Mouse (Mus musculus) adipocyte (in vitro differentiated cells): ENCODE measurements around the gene Mcoln2.

Experiments
- DNase-seq: peaks from one replicate; pipeline ENCODE4 v3.0.0-alpha.2; 2016; ENCODE audit warnings: low spot score

The Mcoln2 gene

DNA sequence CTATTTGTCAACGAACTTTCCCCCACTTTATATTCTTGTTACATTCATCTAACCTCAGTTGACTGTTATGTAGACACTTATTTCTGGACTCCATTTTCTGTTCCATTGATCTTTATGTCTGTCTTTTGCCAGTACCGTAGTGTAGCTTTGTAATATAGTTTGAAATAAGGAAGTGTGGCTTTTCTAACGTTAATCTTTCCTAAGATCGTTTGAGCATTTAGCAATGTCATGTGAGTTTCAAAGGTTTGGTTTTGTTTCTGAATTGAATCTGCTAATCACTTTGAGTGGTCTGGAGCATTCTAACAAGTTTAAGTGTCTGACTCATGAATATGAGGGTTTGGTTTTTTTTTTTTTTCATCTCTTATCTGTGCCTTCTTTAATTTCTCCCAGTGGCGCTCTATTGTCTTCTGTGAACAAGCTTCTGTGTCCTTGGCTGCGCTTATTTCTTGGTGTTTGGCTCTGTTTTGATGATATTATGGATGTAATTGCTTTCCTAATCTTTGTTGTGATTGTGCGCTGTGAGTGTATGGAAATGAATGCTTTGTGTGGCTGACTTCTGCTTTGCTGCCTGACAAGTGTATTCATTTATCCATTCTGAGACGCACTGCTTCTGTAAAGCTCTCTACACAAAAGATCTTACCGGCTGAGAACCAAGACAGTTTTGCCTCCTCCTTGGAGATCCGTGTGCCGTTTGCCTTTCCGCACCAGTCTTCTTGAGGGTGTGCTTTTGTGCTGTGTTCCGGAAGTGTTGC, 79.1 kb downstream of the Mcoln2 start:
- DNase-seq = no peak

DNA sequence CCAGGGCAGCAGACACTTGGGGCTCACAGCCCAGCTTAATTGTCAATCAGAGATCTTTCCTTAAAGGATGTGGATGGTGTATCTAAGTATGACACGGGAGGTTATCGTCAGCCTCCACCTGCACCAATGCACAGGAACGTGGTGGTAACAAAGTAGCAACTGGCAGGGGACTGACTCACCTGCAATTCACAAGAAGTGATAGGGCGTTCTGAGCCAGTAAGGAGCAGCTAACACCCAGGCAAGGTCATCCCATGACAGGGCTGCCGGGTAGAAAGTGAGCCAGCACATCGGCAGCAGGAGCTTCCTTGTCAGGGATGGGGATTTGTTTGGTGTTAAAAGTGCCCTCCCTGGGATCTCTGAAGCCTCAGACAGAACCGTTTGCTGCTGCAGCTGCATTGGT, 83.1 kb downstream of the Mcoln2 start:
- no peak for DNase-seq

GRCm38 (mm10) chr3:146233741-146234140, 84.1 kb downstream of the Mcoln2 start:
- DNase-seq = no peak

DNA sequence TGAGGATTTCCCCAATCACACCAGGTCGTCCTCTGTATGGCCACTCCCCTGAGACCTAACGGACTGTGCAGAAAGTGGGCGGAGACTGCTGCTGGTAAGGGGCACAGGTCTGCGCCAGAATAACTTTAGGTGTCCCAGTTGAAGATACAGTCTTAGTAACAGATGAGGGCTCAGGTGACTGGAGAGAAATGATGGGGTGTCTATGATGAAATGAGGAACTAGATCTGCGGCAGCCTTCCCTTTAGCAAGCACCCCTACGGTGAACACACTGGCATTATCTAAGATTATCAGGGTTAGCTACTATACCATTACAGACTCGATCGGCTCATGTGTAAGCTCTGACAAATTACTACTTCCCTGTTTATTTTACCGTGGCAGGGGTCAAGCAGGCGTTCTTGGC, 84.9 kb downstream of the Mcoln2 start:
- DNase-seq = no peak

- no peak for DNase-seq
Observed at GRCm38 (mm10) chr3:146236280-146236679, 86.6 kb downstream of the Mcoln2 start.

GRCm38 (mm10) chr3:146237676-146238075, 88.0 kb downstream of the Mcoln2 start:
- no peak for DNase-seq

GRCm38 (mm10) chr3:146244630-146245029, 95.0 kb downstream of the Mcoln2 start:
- no peak for DNase-seq
